Mouse (Mus musculus): ENCODE measurements around the gene Sec24d.

DNA sequence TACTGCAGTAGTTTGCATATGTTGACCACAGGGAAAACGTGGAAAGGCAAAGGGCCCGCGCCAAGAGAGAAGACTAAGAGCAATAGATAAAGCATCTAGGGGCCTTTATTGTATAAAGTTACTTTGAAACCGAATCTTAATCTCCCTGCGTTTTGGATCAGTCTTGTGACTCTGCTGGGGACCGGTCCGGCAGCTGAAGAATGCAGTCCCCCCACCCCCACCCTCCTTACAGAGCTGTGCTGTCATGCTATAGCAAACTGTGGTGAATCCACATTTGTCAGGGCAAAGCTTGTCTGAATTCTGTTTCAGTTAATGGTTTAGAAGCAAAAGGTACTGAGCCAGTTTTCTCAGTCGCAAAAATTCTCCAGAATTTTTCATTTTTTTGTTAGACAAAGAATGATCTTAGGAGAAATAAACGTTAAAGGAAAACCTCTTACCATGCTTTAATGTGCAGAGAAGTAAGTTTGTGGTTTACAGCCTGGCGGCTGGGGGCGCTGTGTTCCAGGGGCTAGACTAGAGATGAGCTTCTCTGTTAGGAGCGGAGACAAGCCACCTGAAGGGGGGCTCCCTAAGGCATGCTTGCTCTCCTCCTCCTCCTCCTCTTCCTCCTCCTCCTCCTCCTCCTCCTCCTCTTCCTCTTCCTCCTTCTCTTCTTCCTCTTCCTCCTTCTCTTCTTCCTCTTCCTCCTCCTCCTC is 46.8 kb downstream of the Sec24d start:
- no peak for TF ChIP-seq CTCF (IDR thresholded peaks at IDR 0.05; ENCODE audit: extremely low read depth, insufficient read depth, insufficient read length, insufficient replicate concordance)
- no peak for TF ChIP-seq POLR2A (IDR thresholded peaks at IDR 0.05; ENCODE audit: low read depth, low read length)
